Mouse (Mus musculus) bone marrow, adult 2 months (tissue): ENCODE measurements around the gene Plxnb1.

Source experiments
- CTCF ChIP-seq: fragments of 200-500 bp; IDR thresholded peaks from 2 replicates; pipeline ENCODE4 v1.5.1; 2011; ENCODE audit warnings: low read length, control low read depth; ENCODE audit not compliant: control insufficient read depth, insufficient read depth
- POLR2A ChIP-seq: fragments of 200-500 bp; IDR thresholded peaks from 2 replicates; pipeline ENCODE4 v1.6.1; 2011; ENCODE audit warnings: low read depth, mild to moderate bottlenecking, control low read depth, low read length, borderline replicate concordance; ENCODE audit not compliant: control insufficient read depth

DNA sequence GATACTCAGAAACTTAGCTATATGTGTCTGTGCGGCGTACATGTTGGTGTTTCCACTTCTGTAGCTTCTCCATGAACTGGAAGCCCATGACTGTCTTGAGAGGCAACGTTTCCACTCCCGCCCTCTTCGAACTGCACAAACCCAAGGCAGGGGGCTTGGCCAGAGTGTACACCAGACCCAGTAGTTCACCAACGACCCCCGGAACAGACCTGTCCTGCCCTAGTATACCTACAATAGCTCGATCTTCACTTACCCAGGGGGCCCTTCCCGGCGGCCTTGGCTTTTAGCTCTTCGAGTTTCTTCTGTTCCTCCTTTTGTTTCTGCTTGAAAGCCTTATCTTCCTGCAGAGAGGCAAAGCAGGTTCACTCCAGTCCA, 13.5 kb upstream of the Plxnb1 start:
- no peak for TF ChIP-seq POLR2A
- TF ChIP-seq CTCF = no peak
